Mouse (Mus musculus): Measurements from ENCODE around the gene C4b. TPM values are rescaled to one million over a fixed set of nuclear protein-coding genes. Genes with fewer than 3 reads are reported as not detected.
"Not testable (repeated sequence)": the region's sequence is repeated elsewhere in the genome, so short reads cannot be mapped to it uniquely, and the experiment has no call there.

C4b gene
- polyA plus RNA-seq (2012; rRNA removed) (3.2 and 4.3 TPM in 2 replicates), polyA plus RNA-seq (2014; fragmentation: Nextera tagmentation; extraction: Ambion mirVana) (0.53 and 1.3 TPM in 2 replicates)

GRCm38 (mm10) chr17:34743719-34744118, at the start of gene C4b:
C4b (minus strand) TSS chr17:34743882.
- DNase-seq (ENCODE audit: low spot score) (no peak), ATAC-seq (ENCODE audit: low FRiP score, low read depth) (no peak)
- Histone ChIP-seq H3K27ac (replicated peaks; ENCODE audit: low read depth, low read length) (no peak within 1 kb of the TSS), H3K4me2 (replicated peaks; ENCODE audit: low read depth, low read length, severe bottlenecking) (no peak within 1 kb of the TSS), H3K27me3 (ENCODE audit: control insufficient read depth, insufficient read depth, low read length) (no peaks in the 10 kb centered on the region), H3K36me3 (ENCODE audit: control insufficient read depth, insufficient read depth, low read length) (no peaks in the 10 kb centered on the region), H3K9ac (ENCODE audit: low read depth, low read length, severe bottlenecking) (no peak within 1 kb of the TSS), H3K9me3 (ENCODE audit: control insufficient read depth, low read length) (no peaks in the 10 kb centered on the region), H3K4me1 (ENCODE audit: control insufficient read depth, insufficient read depth, low read length) (no peaks in the 10 kb centered on the region), H3K4me3 (replicated peaks; ENCODE audit: low read length) (no peak within 1 kb of the TSS)
- WGBS: 88% methylated on average over 7 of the region's 7 CpGs
- TF ChIP-seq POLR2A (IDR thresholded peaks at IDR 0.05; ENCODE audit: borderline replicate concordance, extremely low read depth, insufficient read depth, insufficient read length): no peak

- 65% methylated on average over 9 of the region's 9 CpGs for WGBS
- H3K4me2 ChIP-seq (replicated peaks; ENCODE audit: low read depth, low read length, severe bottlenecking): no peak overlapping the region
- H3K27me3 ChIP-seq (ENCODE audit: control insufficient read depth, insufficient read depth, low read length): no peaks in the 10 kb centered on the region
- H3K4me3 ChIP-seq (replicated peaks; ENCODE audit: low read length): no peak overlapping the region
- DNase-seq (ENCODE audit: low spot score): no peak
- H3K9me3 ChIP-seq (ENCODE audit: control insufficient read depth, low read length): no peaks in the 10 kb centered on the region
- H3K27ac ChIP-seq (replicated peaks; ENCODE audit: low read depth, low read length): 0 out of 2 replicates have a peak overlapping the region, but pooled peaks have one; percentile 43
- no peak overlapping the region for H3K9ac ChIP-seq (ENCODE audit: low read depth, low read length, severe bottlenecking)
- no peaks in the 10 kb centered on the region for H3K4me1 ChIP-seq (ENCODE audit: control insufficient read depth, insufficient read depth, low read length)
- no peaks in the 10 kb centered on the region for H3K36me3 ChIP-seq (ENCODE audit: control insufficient read depth, insufficient read depth, low read length)
- TF ChIP-seq POLR2A (IDR thresholded peaks at IDR 0.05; ENCODE audit: borderline replicate concordance, extremely low read depth, insufficient read depth, insufficient read length): no peak
- no peak for ATAC-seq (ENCODE audit: low FRiP score, low read depth)
Measured at GRCm38 (mm10) chr17:34777680-34778325, 34.1 kb upstream of the C4b start.

GRCm38 (mm10) chr17:34761471-34761870, 17.8 kb upstream of the C4b start:
- Histone ChIP-seq H3K9me3 (ENCODE audit: control insufficient read depth, low read length) (no peaks in the 10 kb centered on the region), H3K36me3 (ENCODE audit: control insufficient read depth, insufficient read depth, low read length) (no peaks in the 10 kb centered on the region), H3K27me3 (ENCODE audit: control insufficient read depth, insufficient read depth, low read length) (no peaks in the 10 kb centered on the region), H3K9ac (ENCODE audit: low read depth, low read length, severe bottlenecking) (no peak overlapping the region), H3K27ac (replicated peaks; ENCODE audit: low read depth, low read length) (no peak overlapping the region), H3K4me2 (replicated peaks; ENCODE audit: low read depth, low read length, severe bottlenecking) (no peak overlapping the region), H3K4me1 (ENCODE audit: control insufficient read depth, insufficient read depth, low read length) (no peaks in the 10 kb centered on the region), H3K4me3 (replicated peaks; ENCODE audit: low read length) (no peak overlapping the region)
- TF ChIP-seq POLR2A (IDR thresholded peaks at IDR 0.05; ENCODE audit: borderline replicate concordance, extremely low read depth, insufficient read depth, insufficient read length): no peak
- 76% methylated on average over 3 of the region's 3 CpGs for WGBS
- ATAC-seq (ENCODE audit: low FRiP score, low read depth) (no peak), DNase-seq (ENCODE audit: low spot score) (no peak)

- H3K4me2 ChIP-seq (replicated peaks; ENCODE audit: low read depth, low read length, severe bottlenecking): no peak overlapping the region
- H3K27me3 ChIP-seq (ENCODE audit: control insufficient read depth, insufficient read depth, low read length): no peaks in the 10 kb centered on the region
- H3K36me3 ChIP-seq (ENCODE audit: control insufficient read depth, insufficient read depth, low read length): no peaks in the 10 kb centered on the region
- H3K4me3 ChIP-seq (replicated peaks; ENCODE audit: low read length): no peak overlapping the region
- no peak overlapping the region for H3K27ac ChIP-seq (replicated peaks; ENCODE audit: low read depth, low read length)
- ATAC-seq (ENCODE audit: low FRiP score, low read depth): no peak
- no peaks in the 10 kb centered on the region for H3K4me1 ChIP-seq (ENCODE audit: control insufficient read depth, insufficient read depth, low read length)
- DNase-seq (ENCODE audit: low spot score): no peak
- H3K9ac ChIP-seq (ENCODE audit: low read depth, low read length, severe bottlenecking): no peak overlapping the region
- WGBS: 75% methylated on average over 5 of the region's 5 CpGs
- no peaks in the 10 kb centered on the region for H3K9me3 ChIP-seq (ENCODE audit: control insufficient read depth, low read length)
- no peak for TF ChIP-seq POLR2A (IDR thresholded peaks at IDR 0.05; ENCODE audit: borderline replicate concordance, extremely low read depth, insufficient read depth, insufficient read length)
Measured at GRCm38 (mm10) chr17:34746531-34746930, 2.8 kb upstream of the C4b start.

- H3K9me3 ChIP-seq (ENCODE audit: control insufficient read depth, low read length); H3K4me3 ChIP-seq (replicated peaks; ENCODE audit: low read length); DNase-seq (ENCODE audit: low spot score); ATAC-seq (ENCODE audit: low FRiP score, low read depth); H3K27me3 ChIP-seq (ENCODE audit: control insufficient read depth, insufficient read depth, low read length); H3K9ac ChIP-seq (ENCODE audit: low read depth, low read length, severe bottlenecking); H3K4me1 ChIP-seq (ENCODE audit: control insufficient read depth, insufficient read depth, low read length); H3K36me3 ChIP-seq (ENCODE audit: control insufficient read depth, insufficient read depth, low read length); H3K27ac ChIP-seq (replicated peaks; ENCODE audit: low read depth, low read length); H3K4me2 ChIP-seq (replicated peaks; ENCODE audit: low read depth, low read length, severe bottlenecking): not testable (repeated sequence)
- 92% methylated on average over 4 of the region's 4 CpGs for WGBS
Measured at GRCm38 (mm10) chr17:34745166-34745565, 1.5 kb upstream of the C4b start.

- H3K4me1 ChIP-seq (ENCODE audit: control insufficient read depth, insufficient read depth, low read length); DNase-seq (ENCODE audit: low spot score); ATAC-seq (ENCODE audit: low FRiP score, low read depth); H3K9ac ChIP-seq (ENCODE audit: low read depth, low read length, severe bottlenecking); H3K36me3 ChIP-seq (ENCODE audit: control insufficient read depth, insufficient read depth, low read length); H3K27me3 ChIP-seq (ENCODE audit: control insufficient read depth, insufficient read depth, low read length); H3K4me2 ChIP-seq (replicated peaks; ENCODE audit: low read depth, low read length, severe bottlenecking); H3K4me3 ChIP-seq (replicated peaks; ENCODE audit: low read length); H3K27ac ChIP-seq (replicated peaks; ENCODE audit: low read depth, low read length); H3K9me3 ChIP-seq (ENCODE audit: control insufficient read depth, low read length): not testable (repeated sequence)
- WGBS: 87% methylated on average over 6 of the region's 6 CpGs
Measured at GRCm38 (mm10) chr17:34744611-34745010, 929 bp upstream of the C4b start.

Measured in limb, embryonic 14.5 days (tissue).